Mouse (Mus musculus) hindbrain, embryonic 13.5 days (tissue): Measurements from ENCODE around the gene Zfp651. TPM values are rescaled to one million over a fixed set of nuclear protein-coding genes. Genes with fewer than 3 reads are reported as not detected.

Experiments used
- polyA plus RNA-seq: library from polyadenylated mRNA; unstranded; fragments of >200 nt; fragmentation: Nextera tagmentation; extraction: Ambion mirVana; gene quantifications from 2 replicates; pipeline ENCODE4 v1.2.1, GENCODE M21; 2015

Zfp651 gene
- polyA plus RNA-seq, 1 experiment from 2014 or later = 13.3 TPM

Other genes with a start within 250 kb of the Zfp651 start
- 0.32 TPM in 1 of 2 replicates, not detected in the other for gene Lyzl4, start 117.2 kb upstream of the Zfp651 start, polyA plus RNA-seq
- gene Vipr1, start 116.6 kb upstream of the Zfp651 start, polyA plus RNA-seq = 0.51 and 0.54 TPM in 2 replicates
- gene Sec22c, start 53.8 kb upstream of the Zfp651 start, polyA plus RNA-seq = 28.9 and 33.5 TPM in 2 replicates
- gene Ss18l2, start 49.0 kb upstream of the Zfp651 start, polyA plus RNA-seq = 162 and 166 TPM in 2 replicates
- gene Nktr, start 40.2 kb upstream of the Zfp651 start, polyA plus RNA-seq = 64.6 and 67.4 TPM in 2 replicates
- 1.2 and 1.3 TPM in 2 replicates for gene Klhl40, start 18.3 kb downstream of the Zfp651 start, polyA plus RNA-seq
- gene Hhatl, start 33.2 kb downstream of the Zfp651 start, polyA plus RNA-seq = not detected in 2 replicates
- gene Ccdc13, start 80.1 kb downstream of the Zfp651 start, polyA plus RNA-seq = 3.2 and 3.7 TPM in 2 replicates
- gene Higd1a, start 99.0 kb downstream of the Zfp651 start, polyA plus RNA-seq = 144 and 145 TPM in 2 replicates
- gene Ackr2, start 139.0 kb downstream of the Zfp651 start, polyA plus RNA-seq = 2.1 and 2.5 TPM in 2 replicates
- gene Cyp8b1, start 157.0 kb downstream of the Zfp651 start, polyA plus RNA-seq = not detected in 2 replicates
- 2.1 and 2.5 TPM in 2 replicates for gene Fam198a, start 191.7 kb downstream of the Zfp651 start, polyA plus RNA-seq
- 23.4 and 25.2 TPM in 2 replicates for gene Pomgnt2, start 237.8 kb downstream of the Zfp651 start, polyA plus RNA-seq